Mouse (Mus musculus) neural tube, embryonic 15.5 days (tissue): ENCODE measurements around the gene Clk1. TPM values are rescaled to one million over a fixed set of nuclear protein-coding genes. Genes with fewer than 3 reads are reported as not detected.

Experiments used
- ATAC-seq: fragments of 200-750 bp; cut with Nextera tagmentation; 2 replicates; pipeline ENCODE4 v1.8.0; 2017; ENCODE audit warnings: mild to moderate bottlenecking, moderate TSS enrichment, moderate library complexity; ENCODE audit not compliant: low FRiP score
- H3K27ac ChIP-seq: fragments of 300-500 bp; sonication (generic); replicated peaks from 2 replicates; pipeline ENCODE4 v1.5.1; 2015; ENCODE audit warnings: mild to moderate bottlenecking, inconsistent platforms
- H3K27me3 ChIP-seq: fragments of 300-500 bp; sonication (generic); replicated peaks from 2 replicates; pipeline ENCODE4 v1.6.1; 2015; ENCODE audit warnings: inconsistent platforms
- H3K36me3 ChIP-seq: fragments of 300-500 bp; sonication (generic); 2 replicates; pipeline ENCODE4 v1.6.1; 2015; ENCODE audit warnings: inconsistent platforms
- H3K4me1 ChIP-seq: fragments of 300-500 bp; sonication (generic); 2 replicates; pipeline ENCODE4 v1.6.1; 2015; ENCODE audit warnings: inconsistent platforms
- H3K4me2 ChIP-seq: fragments of 300-500 bp; sonication (generic); 2 replicates; pipeline ENCODE4 v1.6.1; 2015; ENCODE audit warnings: inconsistent platforms, mild to moderate bottlenecking, moderate library complexity
- H3K4me3 ChIP-seq: fragments of 300-500 bp; sonication (generic); replicated peaks from 2 replicates; pipeline ENCODE4 v1.5.1; 2015; ENCODE audit warnings: mild to moderate bottlenecking, inconsistent platforms
- H3K9ac ChIP-seq: fragments of 300-500 bp; sonication (generic); replicated peaks from 2 replicates; pipeline ENCODE4 v1.6.1; 2015; ENCODE audit warnings: mild to moderate bottlenecking, inconsistent platforms
- H3K9me3 ChIP-seq: fragments of 300-500 bp; sonication (generic); replicated peaks from 2 replicates; pipeline ENCODE4 v1.6.1; 2016; ENCODE audit warnings: inconsistent platforms
- WGBS: fragments of 180-500 bp; shearing (Covaris S2); methylation state at CpG from one replicate; pipeline ENCODE4 v1.1.7; 2015; ENCODE audit warnings: mixed read lengths; 5-methylcytosine and 5-hydroxymethylcytosine counted together
- polyA plus RNA-seq: library from polyadenylated mRNA; unstranded; fragments of >200 nt; fragmentation: Nextera tagmentation; extraction: Ambion mirVana; gene quantifications from 2 replicates; pipeline ENCODE4 v1.2.1, GENCODE M21; 2015

Gene Clk1
- polyA plus RNA-seq = 157 TPM in 2 replicates

DNA sequence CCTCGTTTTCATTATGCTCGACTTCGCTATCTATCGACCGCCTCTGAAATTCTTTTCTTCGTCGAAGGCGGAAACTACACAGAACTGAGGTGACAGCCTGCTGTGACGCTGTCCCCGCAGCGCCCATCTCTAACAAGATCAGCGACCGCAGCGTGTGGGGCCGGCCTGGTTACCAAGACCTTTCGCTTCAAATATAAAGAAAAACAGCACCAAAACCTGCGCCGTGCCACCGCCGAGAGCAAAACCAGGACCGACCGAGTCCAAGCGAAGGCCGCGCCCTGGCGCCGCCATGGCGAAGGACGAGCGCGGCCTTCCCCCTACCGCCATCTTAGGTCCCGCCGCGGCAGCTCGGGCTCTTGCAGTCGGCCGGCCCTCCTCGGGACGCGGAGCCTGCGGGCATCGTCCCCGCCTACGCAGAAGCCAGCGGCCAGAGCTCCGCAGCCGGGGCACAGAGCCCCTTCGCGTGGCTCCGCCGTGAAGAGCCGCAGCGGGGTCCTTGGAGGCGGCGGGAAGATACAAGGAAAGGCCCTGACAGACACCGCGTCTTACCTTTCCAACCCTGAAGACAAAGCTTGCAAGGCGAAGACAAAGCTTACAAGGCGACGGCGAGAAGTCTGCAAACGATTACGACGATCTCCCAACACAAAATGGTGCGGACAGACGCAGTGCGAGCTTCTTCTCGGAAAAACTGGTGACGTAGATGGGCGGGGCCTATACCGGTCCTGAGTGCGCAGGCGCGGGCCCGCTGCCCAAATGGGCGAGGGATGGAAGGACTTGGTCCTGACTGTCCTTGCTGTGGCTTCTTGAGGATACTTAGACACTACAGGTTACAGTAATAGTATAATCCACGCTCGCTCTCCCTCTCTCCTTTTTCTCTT is at the start of gene Clk1:
Clk1 (minus strand) TSS at position 696 of the 878 bp plus-strand sequence.
- peaks cover 24% of the 10 kb centered on the region for H3K36me3 ChIP-seq
- H3K9ac ChIP-seq = peak within 1 kb of the TSS; percentile 100
- H3K9me3 ChIP-seq = no peaks in the 10 kb centered on the region
- peak; percentile 97 for ATAC-seq
- peak within 1 kb of the TSS; percentile 99 for H3K27ac ChIP-seq
- peak within 1 kb of the TSS; percentile 96 for H3K4me3 ChIP-seq
- WGBS = under 1% methylated on average over 79 of the region's 79 CpGs
- no peaks in the 10 kb centered on the region for H3K27me3 ChIP-seq
- H3K4me1 ChIP-seq = peaks cover 32% of the 10 kb centered on the region
- H3K4me2 ChIP-seq = peak within 1 kb of the TSS; percentile 72

DNA sequence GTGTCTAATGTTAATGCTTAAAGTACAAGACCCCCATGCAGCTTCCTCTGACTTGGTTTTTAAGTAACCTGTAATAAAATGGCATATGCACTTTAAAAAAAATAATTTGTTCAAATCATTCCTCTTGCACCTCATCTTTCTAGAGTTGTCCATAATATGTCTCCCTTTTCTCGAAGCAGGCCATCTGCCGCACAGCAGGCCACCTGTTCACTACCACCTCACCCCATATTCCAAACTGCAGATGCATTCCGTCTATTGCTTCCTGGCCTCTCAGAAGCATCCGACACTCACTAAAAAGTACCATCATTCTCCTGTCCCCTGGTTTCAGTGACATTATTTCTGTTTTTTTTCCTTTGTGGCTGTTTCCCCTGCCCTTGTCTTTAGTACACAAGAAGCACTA is 41.7 kb upstream of the Clk1 start:
- ATAC-seq = no peak
- peaks cover 81% of the 10 kb centered on the region for H3K36me3 ChIP-seq
- no peak overlapping the region for H3K4me3 ChIP-seq
- no peaks in the 10 kb centered on the region for H3K4me1 ChIP-seq
- no peaks in the 10 kb centered on the region for H3K27me3 ChIP-seq
- H3K9me3 ChIP-seq = no peaks in the 10 kb centered on the region
- no peak overlapping the region for H3K4me2 ChIP-seq
- WGBS = 94% methylated on average over 4 of the region's 4 CpGs
- H3K27ac ChIP-seq = no peak overlapping the region
- no peak overlapping the region for H3K9ac ChIP-seq

DNA sequence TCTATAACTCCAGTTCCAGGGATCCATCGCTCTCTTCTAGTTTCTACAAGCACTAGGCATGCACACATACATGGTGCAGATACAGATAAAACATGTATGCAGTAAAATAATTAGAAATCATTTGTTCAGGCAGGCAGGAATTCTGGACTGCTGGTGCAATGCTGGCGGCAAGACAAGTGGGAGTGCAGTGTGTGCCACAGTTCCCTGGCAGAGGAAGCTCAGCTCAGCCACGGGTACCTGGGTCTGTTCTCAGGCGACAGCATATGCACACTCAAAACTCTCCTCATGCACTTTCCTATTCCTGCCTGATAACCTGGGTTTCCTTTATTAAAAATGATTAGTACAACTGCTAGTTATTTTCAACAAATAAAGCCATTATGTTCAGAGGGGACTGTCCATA is 41.2 kb upstream of the Clk1 start:
- no peaks in the 10 kb centered on the region for H3K9me3 ChIP-seq
- H3K27ac ChIP-seq = no peak overlapping the region
- no peak overlapping the region for H3K4me2 ChIP-seq
- WGBS = 94% methylated on average over 4 of the region's 4 CpGs
- H3K36me3 ChIP-seq = peaks cover 81% of the 10 kb centered on the region
- ATAC-seq = no peak
- no peaks in the 10 kb centered on the region for H3K27me3 ChIP-seq
- H3K4me3 ChIP-seq = no peak overlapping the region
- H3K4me1 ChIP-seq = no peaks in the 10 kb centered on the region
- H3K9ac ChIP-seq = no peak overlapping the region

DNA sequence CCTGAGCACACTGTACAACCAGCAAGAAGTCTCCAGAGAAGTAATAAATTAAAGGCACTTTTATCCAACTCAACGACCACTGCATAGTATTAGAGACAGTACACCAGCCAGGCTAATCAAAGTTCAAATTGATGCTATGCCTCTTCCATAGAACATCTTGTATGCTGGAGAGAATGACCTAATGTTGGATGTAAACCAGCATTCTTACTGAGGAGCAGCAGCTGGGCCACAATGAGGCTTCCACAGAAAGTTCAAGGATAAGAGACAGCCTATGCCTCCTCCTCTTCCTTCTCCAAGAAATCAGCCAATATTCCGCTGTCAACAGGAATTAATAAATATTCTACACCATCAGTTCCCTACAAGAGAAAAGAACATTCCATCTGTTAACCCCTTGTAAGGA is 40.1 kb upstream of the Clk1 start:
- Histone ChIP-seq H3K27me3 (no peaks in the 10 kb centered on the region), H3K4me3 (no peak overlapping the region), H3K36me3 (peaks cover 77% of the 10 kb centered on the region), H3K27ac (no peak overlapping the region), H3K4me1 (no peaks in the 10 kb centered on the region), H3K9ac (no peak overlapping the region), H3K9me3 (no peaks in the 10 kb centered on the region), H3K4me2 (no peak overlapping the region)
- no peak for ATAC-seq
- 74% methylated on average over 2 of the region's 2 CpGs for WGBS

DNA sequence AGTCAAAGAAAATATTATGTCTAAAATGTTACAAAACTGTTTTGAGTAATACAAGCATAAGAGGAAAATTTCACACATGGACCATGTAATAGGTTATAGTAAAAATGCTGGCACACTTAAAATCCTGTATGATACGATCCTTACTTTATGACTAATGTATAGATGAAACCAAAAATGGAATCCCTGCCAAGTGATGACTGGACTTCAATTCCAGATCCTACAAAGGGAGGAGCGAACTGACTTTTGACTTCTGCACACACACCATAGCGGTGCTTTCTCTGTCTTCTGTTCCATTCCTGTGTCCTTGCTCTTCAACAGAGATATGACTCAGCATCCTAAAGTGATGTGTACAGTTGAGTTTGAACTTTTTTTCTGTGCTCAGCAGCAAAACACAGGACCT is 36.7 kb upstream of the Clk1 start:
- H3K36me3 ChIP-seq = peaks cover 88% of the 10 kb centered on the region
- H3K4me1 ChIP-seq = no peaks in the 10 kb centered on the region
- no peak overlapping the region for H3K4me3 ChIP-seq
- H3K9me3 ChIP-seq = no peaks in the 10 kb centered on the region
- no peaks in the 10 kb centered on the region for H3K27me3 ChIP-seq
- H3K9ac ChIP-seq = no peak overlapping the region
- WGBS = 93% methylated on average over 3 of the region's 3 CpGs
- no peak for ATAC-seq
- no peak overlapping the region for H3K4me2 ChIP-seq
- H3K27ac ChIP-seq = no peak overlapping the region

DNA sequence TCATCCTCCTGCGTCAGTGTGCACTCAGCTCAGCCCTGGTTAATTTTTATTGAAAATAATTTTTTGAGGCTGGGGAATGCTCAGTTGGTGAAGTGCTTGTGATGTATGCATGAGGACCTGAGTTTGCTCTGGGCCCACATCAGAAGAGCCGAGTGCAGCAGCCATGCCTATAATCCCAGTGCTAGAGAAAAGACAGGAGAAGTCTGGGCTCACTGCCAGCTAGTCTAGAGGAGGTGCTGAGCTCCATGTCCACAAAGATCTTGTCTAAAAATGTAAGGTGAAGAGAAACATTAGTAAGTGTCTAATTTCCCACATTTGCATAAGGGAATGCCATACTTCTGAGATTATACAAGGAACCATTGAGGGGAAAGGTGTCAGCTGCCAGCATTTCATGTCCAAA is 35.0 kb upstream of the Clk1 start:
- H3K27ac ChIP-seq = no peak overlapping the region
- WGBS = 81% methylated on average over 2 of the region's 2 CpGs
- no peak overlapping the region for H3K4me2 ChIP-seq
- no peak for ATAC-seq
- peaks cover 88% of the 10 kb centered on the region for H3K36me3 ChIP-seq
- H3K4me1 ChIP-seq = no peaks in the 10 kb centered on the region
- H3K27me3 ChIP-seq = no peaks in the 10 kb centered on the region
- no peak overlapping the region for H3K4me3 ChIP-seq
- no peak overlapping the region for H3K9ac ChIP-seq
- H3K9me3 ChIP-seq = no peaks in the 10 kb centered on the region

DNA sequence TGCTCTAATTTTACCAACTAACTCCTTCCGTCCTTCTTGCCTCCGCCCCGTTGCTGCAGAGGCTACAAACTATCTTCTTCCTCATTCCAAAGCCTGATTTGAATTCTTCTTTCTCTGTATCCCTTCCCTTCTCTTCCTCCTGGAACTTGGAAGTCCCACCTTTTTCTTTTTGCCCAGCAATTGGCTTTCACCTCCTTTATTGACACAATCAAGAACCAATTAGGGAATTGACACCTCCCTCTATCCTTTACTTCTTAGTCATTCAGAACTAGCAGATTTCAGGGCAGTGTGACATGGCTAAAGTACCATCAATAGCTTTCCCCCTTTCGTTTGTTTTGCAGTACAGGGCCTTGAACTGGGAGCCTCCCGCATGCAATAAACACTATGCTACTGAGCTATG is 34.3 kb upstream of the Clk1 start:
- Histone ChIP-seq H3K27ac (no peak overlapping the region), H3K27me3 (no peaks in the 10 kb centered on the region), H3K9me3 (no peaks in the 10 kb centered on the region), H3K36me3 (peaks cover 88% of the 10 kb centered on the region), H3K4me2 (no peak overlapping the region), H3K9ac (no peak overlapping the region), H3K4me1 (no peaks in the 10 kb centered on the region), H3K4me3 (no peak overlapping the region)
- WGBS = 85% methylated on average over 5 of the region's 5 CpGs
- ATAC-seq = no peak

DNA sequence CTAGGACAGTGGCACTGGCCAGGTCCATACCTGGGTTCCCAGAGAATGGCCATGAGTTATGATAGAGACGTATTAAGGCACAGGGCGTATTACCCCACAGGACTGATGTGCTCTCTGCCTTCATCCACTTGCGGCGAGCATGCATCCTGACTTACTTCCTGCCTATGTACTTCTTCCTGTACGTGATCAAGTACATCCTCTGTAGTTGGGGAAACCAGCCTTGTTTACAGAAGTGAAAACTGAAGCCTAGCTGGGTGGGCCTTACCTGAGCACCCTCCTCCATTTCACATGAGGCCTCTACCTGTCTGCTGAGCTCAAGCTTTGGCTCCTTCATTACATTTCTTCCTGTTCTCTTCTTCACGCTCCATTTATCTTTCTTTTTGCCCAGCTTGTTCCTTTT is 30.4 kb upstream of the Clk1 start:
- Histone ChIP-seq H3K36me3 (peaks cover 77% of the 10 kb centered on the region), H3K9ac (no peak overlapping the region), H3K9me3 (no peaks in the 10 kb centered on the region), H3K27ac (no peak overlapping the region), H3K4me1 (no peaks in the 10 kb centered on the region), H3K4me2 (no peak overlapping the region), H3K4me3 (no peak overlapping the region), H3K27me3 (no peaks in the 10 kb centered on the region)
- WGBS = 94% methylated on average over 6 of the region's 6 CpGs
- ATAC-seq = no peak

DNA sequence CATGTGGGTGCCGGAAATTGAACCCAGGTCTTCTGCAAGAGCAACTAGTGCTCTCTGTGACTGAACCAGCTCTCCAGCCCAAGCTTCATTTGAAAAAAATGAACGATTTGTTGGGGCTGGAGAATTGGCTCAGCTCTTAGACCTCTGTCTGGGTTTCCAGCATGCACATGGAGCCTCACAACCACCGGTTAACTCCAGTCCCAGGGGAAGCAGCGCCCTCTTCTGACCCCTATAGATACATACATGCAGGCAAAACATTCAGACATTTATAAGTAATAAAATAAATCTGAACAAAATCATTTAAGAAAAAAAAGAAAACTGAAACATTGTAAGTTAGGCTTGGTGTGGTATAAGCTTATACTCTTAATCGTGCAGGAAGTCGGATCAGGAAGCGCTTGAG is 24.5 kb upstream of the Clk1 start:
- 91% methylated on average over 7 of the region's 7 CpGs for WGBS

DNA sequence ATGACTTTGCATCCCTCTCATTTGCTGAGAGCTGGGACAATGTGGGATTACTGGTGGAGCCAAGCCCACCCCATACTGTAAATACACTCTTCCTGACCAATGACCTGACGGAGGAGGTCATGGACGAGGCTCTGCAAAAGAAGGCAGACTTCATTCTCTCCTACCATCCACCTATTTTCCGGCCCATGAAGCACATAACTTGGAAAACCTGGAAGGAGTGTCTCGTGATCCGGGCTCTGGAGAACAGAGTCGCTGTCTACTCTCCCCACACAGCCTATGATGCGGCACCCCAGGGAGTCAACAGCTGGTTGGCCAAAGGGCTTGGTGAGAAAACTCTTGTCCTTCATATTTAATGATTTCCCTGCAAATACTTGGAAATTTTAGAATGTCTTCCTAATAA is 23.9 kb upstream of the Clk1 start:
- Histone ChIP-seq H3K9me3 (no peaks in the 10 kb centered on the region), H3K36me3 (peaks cover 31% of the 10 kb centered on the region), H3K4me1 (peaks cover 30% of the 10 kb centered on the region), H3K4me3 (no peak overlapping the region), H3K27ac (no peak overlapping the region), H3K27me3 (no peaks in the 10 kb centered on the region), H3K9ac (no peak overlapping the region), H3K4me2 (no peak overlapping the region)
- ATAC-seq = no peak
- WGBS = 91% methylated on average over 7 of the region's 7 CpGs

More for the DNA sequence above, 24.5 kb upstream of the Clk1 start:
- H3K27ac ChIP-seq = no peak overlapping the region
- no peaks in the 10 kb centered on the region for H3K9me3 ChIP-seq
- H3K36me3 ChIP-seq = peaks cover 37% of the 10 kb centered on the region
- no peak overlapping the region for H3K4me2 ChIP-seq
- peaks cover 30% of the 10 kb centered on the region for H3K4me1 ChIP-seq
- ATAC-seq = no peak
- no peak overlapping the region for H3K4me3 ChIP-seq
- H3K9ac ChIP-seq = no peak overlapping the region
- H3K27me3 ChIP-seq = no peaks in the 10 kb centered on the region

DNA sequence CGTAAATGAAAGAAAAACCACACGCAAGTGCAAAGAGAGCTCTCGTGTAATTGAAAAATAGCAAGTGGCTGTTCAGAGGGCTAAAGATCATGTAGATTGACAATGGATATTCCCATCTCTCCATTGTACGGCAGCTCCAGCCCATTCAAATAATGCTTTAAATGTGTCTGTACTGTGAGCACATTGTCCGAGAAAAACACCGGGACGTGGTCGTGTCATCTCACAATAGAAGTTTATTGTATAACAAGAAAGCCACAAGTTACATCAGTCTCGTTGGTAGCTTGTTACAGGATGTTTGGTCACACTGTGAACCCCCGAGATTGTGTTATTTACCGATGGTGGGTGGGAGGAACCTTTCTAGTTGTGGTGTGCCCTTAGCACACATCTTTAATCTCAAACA is 22.0 kb upstream of the Clk1 start:
- WGBS = 4% methylated on average over 11 of the region's 11 CpGs
- peak overlapping the region; percentile 80 for H3K9ac ChIP-seq
- peaks cover 30% of the 10 kb centered on the region for H3K4me1 ChIP-seq
- H3K9me3 ChIP-seq = no peaks in the 10 kb centered on the region
- peak overlapping the region; percentile 75 for H3K4me2 ChIP-seq
- peak overlapping the region; percentile 91 for H3K27ac ChIP-seq
- no peak for ATAC-seq
- peaks cover 19% of the 10 kb centered on the region for H3K36me3 ChIP-seq
- H3K27me3 ChIP-seq = no peaks in the 10 kb centered on the region
- peak overlapping the region; percentile 74 for H3K4me3 ChIP-seq

DNA sequence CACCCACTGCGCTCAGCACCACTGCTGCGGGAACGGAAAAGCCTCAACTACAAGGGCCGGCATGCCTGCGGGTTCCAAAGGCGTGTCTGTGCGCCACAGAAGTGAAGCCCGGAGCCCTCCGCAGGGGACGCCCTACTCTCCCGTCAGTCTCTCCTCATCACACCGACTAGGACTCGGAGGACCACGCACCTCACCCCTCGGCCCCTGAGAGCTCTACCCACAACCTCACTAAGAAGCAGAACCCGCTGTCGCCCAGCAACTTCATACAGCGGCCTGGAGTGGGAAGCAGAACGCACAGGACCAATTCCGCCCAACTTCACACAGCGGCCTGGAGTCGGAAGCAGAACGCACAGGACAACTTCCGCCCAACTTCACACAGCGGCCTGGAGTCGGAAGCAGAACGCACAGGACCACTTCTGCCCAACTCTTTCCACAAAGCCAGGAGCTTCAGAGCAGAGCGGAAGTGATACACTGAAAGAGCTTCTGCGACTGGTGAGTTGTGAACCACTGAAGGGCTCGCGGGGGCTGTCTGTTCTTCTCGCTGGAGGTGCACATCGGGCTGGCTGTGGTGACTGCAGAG is 21.4 kb upstream of the Clk1 start, which contains the start of the genes Nif3l1 and Ppil3:
Nif3l1 (plus strand) TSS at position 9 of the 580 bp plus-strand sequence.
Ppil3 (minus strand) TSS at position 344 of the 580 bp plus-strand sequence.
- ATAC-seq = peak; percentile 99
- peaks cover 18% of the 10 kb centered on the region for H3K36me3 ChIP-seq
- no peaks in the 10 kb centered on the region for H3K9me3 ChIP-seq
- peaks cover 30% of the 10 kb centered on the region for H3K4me1 ChIP-seq
- no peaks in the 10 kb centered on the region for H3K27me3 ChIP-seq
- H3K4me2 ChIP-seq = peak within 1 kb of the TSS; percentile 75
- peak within 1 kb of the TSS; percentile 91 for H3K27ac ChIP-seq
- H3K4me3 ChIP-seq = peak within 1 kb of the TSS; percentile 74
- H3K9ac ChIP-seq = peak within 1 kb of the TSS; percentile 80
- whole genome bisulfite sequencing = under 1% methylated on average over 33 of the region's 33 CpGs
